Mouse (Mus musculus) kidney, embryonic 16.5 days (tissue): Measurements from ENCODE around the gene Aig1. TPM values are rescaled to one million over a fixed set of nuclear protein-coding genes. Genes with fewer than 3 reads are reported as not detected.

Source experiments
- ATAC-seq: fragments of 200-750 bp; cut with Nextera tagmentation; 2 replicates; pipeline ENCODE4 v1.8.0; 2017; ENCODE audit warnings: moderate TSS enrichment; ENCODE audit not compliant: low FRiP score, low TSS enrichment
- H3K27ac ChIP-seq: fragments of 300-500 bp; sonication (generic); 2 replicates; pipeline ENCODE4 v1.5.1; 2014; ENCODE audit warnings: low read length
- H3K27me3 ChIP-seq: fragments of 300-500 bp; sonication (generic); 2 replicates; pipeline ENCODE4 v1.6.1; 2014; ENCODE audit warnings: low read length, control low read depth, mixed read lengths; ENCODE audit not compliant: insufficient read depth
- H3K36me3 ChIP-seq: fragments of 300-500 bp; sonication (generic); 2 replicates; pipeline ENCODE4 v1.6.1; 2014; ENCODE audit warnings: low read length, control low read depth, mixed read lengths; ENCODE audit not compliant: insufficient read depth
- H3K4me1 ChIP-seq: fragments of 300-500 bp; sonication (generic); 2 replicates; pipeline ENCODE4 v1.6.1; 2014; ENCODE audit warnings: low read length, control low read depth, mixed read lengths; ENCODE audit not compliant: insufficient read depth
- H3K4me2 ChIP-seq: fragments of 300-500 bp; sonication (generic); replicated peaks from 2 replicates; pipeline ENCODE4 v1.6.1; 2014; ENCODE audit warnings: low read depth, low read length
- H3K4me3 ChIP-seq: fragments of 300-500 bp; sonication (generic); 2 replicates; pipeline ENCODE4 v1.5.1; 2014; ENCODE audit warnings: mild to moderate bottlenecking, low read length
- H3K9ac ChIP-seq: fragments of 300-500 bp; sonication (generic); replicated peaks from 2 replicates; pipeline ENCODE4 v1.6.1; 2014; ENCODE audit warnings: low read length
- H3K9me3 ChIP-seq: fragments of 300-500 bp; sonication (generic); 2 replicates; pipeline ENCODE4 v1.6.1; 2016; ENCODE audit warnings: low read length, control low read depth
- WGBS: fragments of 180-500 bp; shearing (Covaris S2); extraction: QIAGEN DNeasy Blood & Tissue Kit; methylation state at CpG from one replicate; pipeline ENCODE4 v1.1.7; 2014; 5-methylcytosine and 5-hydroxymethylcytosine counted together
- polyA plus RNA-seq: library from polyadenylated mRNA; unstranded; fragments of >200 nt; fragmentation: Nextera tagmentation; extraction: Ambion mirVana; gene quantifications from 2 replicates; pipeline ENCODE4 v1.2.1, GENCODE M21; 2015

Aig1 gene
- polyA plus RNA-seq, 1 experiment from 2014 or later = 56.8 TPM

GRCm38 (mm10) chr10:13835737-13836475 lies 32.9 kb downstream of the Aig1 start:
- no peaks in the 10 kb centered on the region for H3K36me3 ChIP-seq
- 85% methylated on average over 10 of the region's 10 CpGs for WGBS
- H3K4me3 ChIP-seq = no peak overlapping the region
- H3K4me2 ChIP-seq = no peak overlapping the region
- H3K9ac ChIP-seq = no peak overlapping the region
- ATAC-seq = no peak
- H3K4me1 ChIP-seq = peaks cover 9% of the 10 kb centered on the region
- no peaks in the 10 kb centered on the region for H3K27me3 ChIP-seq
- no peaks in the 10 kb centered on the region for H3K9me3 ChIP-seq
- H3K27ac ChIP-seq = no peak overlapping the region

DNA sequence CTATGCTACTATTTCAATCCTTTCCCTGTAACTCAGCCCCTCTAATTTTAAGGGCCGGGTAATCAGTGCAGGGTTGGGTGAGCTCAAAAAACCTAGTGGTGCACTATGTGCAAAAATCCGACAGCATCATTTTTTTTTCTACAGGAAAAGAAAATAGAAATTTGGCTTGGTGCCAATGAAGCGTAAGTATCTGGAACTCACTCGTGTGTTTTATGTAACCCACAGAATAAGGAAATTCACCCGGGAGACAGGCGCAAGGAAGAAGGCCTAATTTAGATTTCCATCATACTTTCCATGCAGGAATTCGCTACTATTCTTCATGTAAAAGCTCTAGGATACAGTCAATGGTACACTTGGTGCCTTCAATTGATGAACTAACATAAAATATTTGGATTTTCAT lies 34.7 kb downstream of the Aig1 start:
- no peaks in the 10 kb centered on the region for H3K9me3 ChIP-seq
- no peak overlapping the region for H3K4me2 ChIP-seq
- no peak for ATAC-seq
- no peak overlapping the region for H3K9ac ChIP-seq
- H3K36me3 ChIP-seq = no peaks in the 10 kb centered on the region
- no peak overlapping the region for H3K4me3 ChIP-seq
- peaks cover 9% of the 10 kb centered on the region for H3K4me1 ChIP-seq
- no peak overlapping the region for H3K27ac ChIP-seq
- WGBS = 52% methylated on average over 7 of the region's 7 CpGs
- H3K27me3 ChIP-seq = no peaks in the 10 kb centered on the region

GRCm38 (mm10) chr10:13833066-13833566 lies 35.7 kb downstream of the Aig1 start:
- Histone ChIP-seq H3K4me3 (no peak overlapping the region), H3K9ac (no peak overlapping the region), H3K4me2 (no peak overlapping the region), H3K27ac (no peak overlapping the region), H3K36me3 (no peaks in the 10 kb centered on the region), H3K9me3 (no peaks in the 10 kb centered on the region), H3K27me3 (no peaks in the 10 kb centered on the region), H3K4me1 (peaks cover 9% of the 10 kb centered on the region)
- WGBS = 84% methylated on average over 12 of the region's 12 CpGs
- no peak for ATAC-seq

GRCm38 (mm10) chr10:13832546-13833033 lies 36.2 kb downstream of the Aig1 start:
- 85% methylated on average over 7 of the region's 7 CpGs for WGBS
- no peaks in the 10 kb centered on the region for H3K36me3 ChIP-seq
- H3K27ac ChIP-seq = no peak overlapping the region
- H3K9me3 ChIP-seq = no peaks in the 10 kb centered on the region
- H3K9ac ChIP-seq = no peak overlapping the region
- H3K27me3 ChIP-seq = no peaks in the 10 kb centered on the region
- ATAC-seq = no peak
- peaks cover 6% of the 10 kb centered on the region for H3K4me1 ChIP-seq
- H3K4me2 ChIP-seq = no peak overlapping the region
- H3K4me3 ChIP-seq = no peak overlapping the region

DNA sequence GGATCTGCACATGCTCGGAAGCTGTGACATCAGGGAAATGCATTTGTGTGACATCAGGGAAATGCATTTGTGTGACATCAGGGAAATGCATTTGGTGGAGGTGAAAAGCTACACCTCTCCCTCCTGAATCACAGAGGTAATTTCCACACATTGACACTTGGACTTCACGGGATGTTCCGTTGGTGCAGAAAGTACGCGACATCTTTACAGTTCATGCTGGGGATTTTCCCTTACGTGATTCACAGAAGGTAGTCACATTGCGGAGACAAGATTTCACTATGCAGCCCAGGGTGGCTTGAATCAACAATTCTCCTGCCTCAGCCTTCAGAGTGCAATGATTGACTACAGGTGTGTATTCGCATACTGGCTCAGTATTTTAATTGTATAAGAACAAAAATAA lies 41.6 kb downstream of the Aig1 start:
- Histone ChIP-seq H3K36me3 (no peaks in the 10 kb centered on the region), H3K27ac (no peak overlapping the region), H3K4me2 (no peak overlapping the region), H3K9ac (no peak overlapping the region), H3K9me3 (no peaks in the 10 kb centered on the region), H3K4me1 (no peaks in the 10 kb centered on the region), H3K4me3 (no peak overlapping the region), H3K27me3 (no peaks in the 10 kb centered on the region)
- 93% methylated on average over 8 of the region's 8 CpGs for WGBS
- no peak for ATAC-seq

DNA sequence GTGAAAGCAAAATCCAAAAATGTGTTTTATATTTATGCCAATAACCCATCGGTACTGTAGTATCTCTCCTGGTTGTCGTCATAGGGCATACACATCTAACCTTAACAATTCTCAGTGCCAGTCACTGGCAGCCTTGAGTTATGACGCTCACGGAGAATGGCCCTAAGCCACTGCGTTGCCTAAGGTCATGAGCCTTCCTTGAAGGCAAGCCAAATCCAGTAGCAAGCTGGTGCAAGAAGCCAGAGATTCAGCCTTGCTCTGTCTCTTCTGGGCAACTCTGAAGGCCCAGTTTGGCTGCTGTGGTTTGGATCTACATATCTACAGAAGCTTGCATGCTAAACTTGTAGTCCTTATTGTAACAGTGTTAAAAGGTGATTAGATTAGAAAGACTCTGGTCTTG lies 55.2 kb downstream of the Aig1 start:
- no peak overlapping the region for H3K4me3 ChIP-seq
- no peak overlapping the region for H3K9ac ChIP-seq
- H3K36me3 ChIP-seq = no peaks in the 10 kb centered on the region
- H3K9me3 ChIP-seq = peaks cover 4% of the 10 kb centered on the region
- no peaks in the 10 kb centered on the region for H3K4me1 ChIP-seq
- no peak for ATAC-seq
- no peak overlapping the region for H3K27ac ChIP-seq
- H3K27me3 ChIP-seq = no peaks in the 10 kb centered on the region
- no peak overlapping the region for H3K4me2 ChIP-seq
- 89% methylated on average over 5 of the region's 5 CpGs for WGBS

DNA sequence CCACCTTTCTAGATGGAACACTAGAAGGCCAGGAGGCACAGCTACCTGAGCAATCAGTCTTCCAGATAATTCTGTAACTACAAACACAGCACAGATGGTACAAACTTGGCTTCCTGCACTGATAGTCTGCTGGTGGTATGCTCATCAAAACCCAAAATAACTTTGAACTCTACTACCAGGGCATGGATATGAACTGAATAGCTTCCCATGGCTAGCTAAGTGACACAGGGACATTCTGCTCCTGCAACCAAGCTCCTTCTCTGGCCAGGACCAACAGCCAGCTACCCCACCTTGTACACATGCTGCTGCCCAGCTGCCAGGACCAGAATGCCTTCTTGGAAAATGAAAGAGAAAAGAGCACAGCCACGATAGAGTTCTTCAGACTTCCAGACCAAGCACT lies 60.5 kb downstream of the Aig1 start:
- Histone ChIP-seq H3K4me3 (no peak overlapping the region), H3K4me1 (no peaks in the 10 kb centered on the region), H3K27me3 (no peaks in the 10 kb centered on the region), H3K9ac (no peak overlapping the region), H3K36me3 (no peaks in the 10 kb centered on the region), H3K4me2 (no peak overlapping the region), H3K27ac (no peak overlapping the region), H3K9me3 (no peaks in the 10 kb centered on the region)
- WGBS = 86% methylated on average over 1 of the region's 1 CpGs
- no peak for ATAC-seq

DNA sequence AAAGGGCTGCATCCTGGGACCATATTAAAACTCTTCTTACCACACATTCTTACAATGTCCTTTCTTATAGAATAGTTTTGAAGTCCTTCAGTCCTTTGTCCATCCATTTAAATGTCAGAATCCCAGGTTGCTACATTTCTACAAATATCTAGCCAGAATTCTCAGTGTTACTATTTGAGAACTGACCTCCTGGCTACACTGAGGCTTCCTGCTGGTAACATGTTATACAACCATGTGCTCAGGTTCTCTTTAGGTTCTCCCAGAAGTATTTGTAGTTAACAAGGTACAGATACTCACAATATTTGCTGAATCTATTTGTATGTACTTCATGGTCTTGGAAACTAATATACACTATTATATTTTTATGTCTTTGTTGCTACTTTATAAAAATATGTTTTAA lies 62.0 kb downstream of the Aig1 start:
- Histone ChIP-seq H3K9ac (no peak overlapping the region), H3K36me3 (no peaks in the 10 kb centered on the region)

GRCm38 (mm10) chr10:13801296-13801695 lies 67.5 kb downstream of the Aig1 start:
- Histone ChIP-seq H3K9ac (no peak overlapping the region), H3K27ac (no peak overlapping the region), H3K4me2 (no peak overlapping the region), H3K27me3 (no peaks in the 10 kb centered on the region), H3K4me1 (no peaks in the 10 kb centered on the region), H3K4me3 (no peak overlapping the region), H3K36me3 (peaks cover 7% of the 10 kb centered on the region), H3K9me3 (no peaks in the 10 kb centered on the region)
- WGBS = 89% methylated on average over 5 of the region's 5 CpGs
- no peak for ATAC-seq

More for the DNA sequence above, 62.0 kb downstream of the Aig1 start:
- Histone ChIP-seq H3K4me1 (no peaks in the 10 kb centered on the region), H3K9me3 (no peaks in the 10 kb centered on the region), H3K4me3 (no peak overlapping the region), H3K27ac (no peak overlapping the region), H3K4me2 (no peak overlapping the region), H3K27me3 (no peaks in the 10 kb centered on the region)
- ATAC-seq = no peak

- H3K27me3 ChIP-seq = no peaks in the 10 kb centered on the region
- 68% methylated on average over 1 of the region's 1 CpGs for WGBS
Measured at GRCm38 (mm10) chr10:13793458-13793857, 75.3 kb downstream of the Aig1 start.

More at GRCm38 (mm10) chr10:13793458-13793857, 75.3 kb downstream of the Aig1 start:
- Histone ChIP-seq H3K4me2 (no peak overlapping the region), H3K9ac (no peak overlapping the region), H3K9me3 (no peaks in the 10 kb centered on the region), H3K4me1 (no peaks in the 10 kb centered on the region), H3K27ac (no peak overlapping the region), H3K36me3 (peaks cover 4% of the 10 kb centered on the region), H3K4me3 (no peak overlapping the region)
- no peak for ATAC-seq
